Mouse (Mus musculus): Measurements from ENCODE around the gene Nutf2. TPM values are rescaled to one million over a fixed set of nuclear protein-coding genes. Genes with fewer than 3 reads are reported as not detected.

The Nutf2 gene
- 12.7 TPM for polyA plus RNA-seq (2017; shearing (Covaris generic))

GRCm38 (mm10) chr8:105860143-105860981 lies at the start of gene Nutf2:
Gene Nutf2, plus strand, starts transcription at chr8:105860580.

GRCm38 (mm10) chr8:105826861-105827848 lies 33.2 kb upstream of the Nutf2 start, which contains the start of the genes Ranbp10 and Tsnaxip1:
Gene Ranbp10, minus strand, starts transcription at chr8:105827350.
Gene Tsnaxip1, plus strand, starts transcription at chr8:105827731.

DNA sequence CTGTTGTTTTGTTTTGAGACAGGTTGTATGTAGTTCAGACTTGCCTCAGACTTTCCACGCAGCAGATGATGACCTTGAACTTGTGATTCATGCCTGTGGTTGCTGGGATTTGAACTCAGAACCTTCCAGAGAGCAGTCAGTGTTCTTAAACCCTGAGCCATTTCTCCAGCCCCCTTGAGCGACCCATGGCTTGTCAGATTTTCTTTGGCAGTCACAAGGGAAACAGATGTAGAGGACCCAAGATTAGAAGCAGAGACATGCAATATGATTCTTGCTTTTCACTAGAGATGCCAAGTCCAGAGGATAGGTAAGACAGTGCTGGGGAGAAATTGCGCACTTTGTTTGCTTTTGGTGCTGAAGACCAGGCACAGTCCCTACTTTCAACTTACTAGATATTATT lies 7.2 kb upstream of the Nutf2 start, which contains the start of gene Cenpt:
TSS of gene Cenpt (minus strand) at position 101 of the 400 bp plus-strand sequence.

GRCm38 (mm10) chr8:105854715-105855216 lies 5.6 kb upstream of the Nutf2 start, which contains the start of gene Thap11:
Gene Thap11, plus strand, starts transcription at chr8:105855132.

DNA sequence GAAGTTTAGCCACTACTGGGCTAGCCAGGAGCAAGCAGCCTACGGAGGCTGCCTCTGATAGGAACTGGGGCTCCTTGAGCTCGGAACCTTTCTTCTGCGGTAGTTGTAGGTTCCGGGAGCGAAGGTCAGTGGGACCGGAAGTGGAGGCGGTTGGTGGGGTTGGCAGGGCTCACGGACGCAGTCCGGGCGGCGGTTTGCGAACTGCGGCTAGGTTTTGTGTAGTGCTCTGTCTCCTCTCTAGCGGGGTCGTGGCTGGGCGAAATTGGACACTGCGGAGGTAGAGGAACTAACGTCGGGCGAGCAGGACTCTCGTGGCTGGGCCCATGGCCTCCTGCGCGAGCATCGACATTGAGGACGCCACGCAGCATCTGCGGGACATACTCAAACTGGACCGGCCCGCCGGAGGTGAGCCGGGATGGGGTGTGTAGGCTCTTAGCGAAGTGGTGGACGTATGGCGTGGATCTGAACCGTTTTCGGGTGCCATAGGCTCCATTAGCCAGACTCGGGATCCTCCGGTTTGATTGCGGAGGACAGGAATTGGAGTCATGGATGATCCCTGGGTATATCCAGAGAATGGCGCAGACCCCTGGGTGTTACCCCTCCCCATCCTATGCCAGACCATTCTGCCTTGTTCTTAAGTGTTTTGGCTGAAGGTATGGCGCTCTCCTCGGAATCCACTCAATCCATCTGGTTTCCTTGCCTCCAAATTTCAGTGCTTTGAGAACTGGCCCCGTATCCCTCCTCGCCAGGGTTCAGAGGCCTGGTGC lies 20.6 kb downstream of the Nutf2 start, which contains the start of gene Edc4:
TSS of gene Edc4 (plus strand) at position 128 of the 767 bp plus-strand sequence.

GRCm38 (mm10) chr8:105893339-105893738 lies 33.0 kb downstream of the Nutf2 start, which contains the start of gene Nrn1l:
Gene Nrn1l, plus strand, starts transcription at chr8:105893567.

DNA sequence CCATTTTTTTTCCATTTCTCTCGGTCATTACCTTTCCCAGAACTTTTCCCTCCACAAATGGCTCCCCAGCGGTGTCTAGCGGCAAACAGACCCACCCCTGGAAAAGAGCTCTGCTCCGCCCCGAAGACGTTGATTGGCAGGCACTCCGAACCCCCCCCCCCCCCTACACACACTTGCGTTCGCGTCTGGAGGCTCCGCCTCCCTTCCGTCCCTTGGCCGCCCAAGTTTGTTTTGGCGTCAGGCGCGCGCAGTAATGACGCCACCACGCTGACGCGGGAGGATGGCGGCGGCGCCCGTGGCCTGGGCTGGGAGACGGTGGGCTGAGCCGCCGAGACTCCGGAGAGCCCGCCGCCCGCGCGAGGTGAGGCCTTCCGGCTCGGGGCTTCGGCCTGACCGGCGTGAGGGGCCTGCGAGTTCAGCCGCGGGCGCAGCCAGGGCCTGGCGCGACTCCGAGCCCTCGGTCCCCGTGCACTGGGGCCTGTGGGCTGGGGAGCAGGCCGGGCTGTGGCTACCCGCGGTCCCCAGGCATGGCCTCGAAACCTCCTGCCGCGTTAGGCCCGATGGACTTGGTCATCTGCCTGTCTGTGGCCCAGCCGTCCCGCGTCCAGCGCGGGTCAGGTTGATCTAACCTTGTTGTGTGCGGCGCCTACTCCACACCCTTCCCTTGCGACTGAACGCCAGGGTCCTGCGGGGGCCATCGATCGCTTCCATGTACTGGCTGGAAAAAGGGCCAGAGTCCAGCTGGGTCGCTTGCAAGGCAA lies 40.0 kb downstream of the Nutf2 start, which contains the start of gene Pskh1:
TSS of gene Pskh1 (plus strand) at position 262 of the 761 bp plus-strand sequence.

Other genes starting within 250 kb of the Nutf2 start
- 206 TPM for gene Ctcf, start 224.0 kb upstream of the Nutf2 start, polyA plus RNA-seq (2017; shearing (Covaris generic))
- gene Agrp, start 223.2 kb upstream of the Nutf2 start, polyA plus RNA-seq (2017; shearing (Covaris generic)): 1.1 TPM
- 167 TPM for gene Carmil2, start 174.3 kb upstream of the Nutf2 start, polyA plus RNA-seq (2017; shearing (Covaris generic))
- gene Acd, start 159.5 kb upstream of the Nutf2 start, polyA plus RNA-seq (2017; shearing (Covaris generic)): 75.1 TPM
- 9.0 TPM for gene Pard6a, start 159.4 kb upstream of the Nutf2 start, polyA plus RNA-seq (2017; shearing (Covaris generic))
- not detected for gene 4933405L10Rik, start 152.9 kb upstream of the Nutf2 start, polyA plus RNA-seq (2017; shearing (Covaris generic))
- gene Enkd1, start 152.4 kb upstream of the Nutf2 start, polyA plus RNA-seq (2017; shearing (Covaris generic)): 2.1 TPM
- gene Gfod2, start 101.9 kb upstream of the Nutf2 start, polyA plus RNA-seq (2017; shearing (Covaris generic)): 5.2 TPM
- 23.6 TPM for gene Ranbp10, start 33.2 kb upstream of the Nutf2 start, polyA plus RNA-seq (2017; shearing (Covaris generic))
- gene Tsnaxip1, start 32.8 kb upstream of the Nutf2 start, polyA plus RNA-seq (2017; shearing (Covaris generic)): 0.85 TPM
- gene Cenpt, start 7.3 kb upstream of the Nutf2 start, polyA plus RNA-seq (2017; shearing (Covaris generic)): 19.7 TPM
- 36.7 TPM for gene Thap11, start 5.4 kb upstream of the Nutf2 start, polyA plus RNA-seq (2017; shearing (Covaris generic))
- 80.7 TPM for gene Edc4, start 20.3 kb downstream of the Nutf2 start, polyA plus RNA-seq (2017; shearing (Covaris generic))
- 1.1 TPM for gene Nrn1l, start 33.0 kb downstream of the Nutf2 start, polyA plus RNA-seq (2017; shearing (Covaris generic))
- gene Pskh1, start 39.9 kb downstream of the Nutf2 start, polyA plus RNA-seq (2017; shearing (Covaris generic)): 28.6 TPM
- gene Ctrl, start 73.3 kb downstream of the Nutf2 start, polyA plus RNA-seq (2017; shearing (Covaris generic)): 2.1 TPM
- gene Psmb10, start 77.9 kb downstream of the Nutf2 start, polyA plus RNA-seq (2017; shearing (Covaris generic)): 402 TPM
- 0.44 TPM for gene Lcat, start 82.8 kb downstream of the Nutf2 start, polyA plus RNA-seq (2017; shearing (Covaris generic))
- 19.6 TPM for gene Slc12a4, start 105.5 kb downstream of the Nutf2 start, polyA plus RNA-seq (2017; shearing (Covaris generic))
- gene Dpep3, start 118.8 kb downstream of the Nutf2 start, polyA plus RNA-seq (2017; shearing (Covaris generic)): not detected
- 18.3 TPM for gene Dus2, start 130.8 kb downstream of the Nutf2 start, polyA plus RNA-seq (2017; shearing (Covaris generic))
- 0.49 TPM for gene Dpep2nb, start 145.4 kb downstream of the Nutf2 start, polyA plus RNA-seq (2017; shearing (Covaris generic))
- gene Ddx28, start 151.3 kb downstream of the Nutf2 start, polyA plus RNA-seq (2017; shearing (Covaris generic)): 15.7 TPM
- 139 TPM for gene Nfatc3, start 198.3 kb downstream of the Nutf2 start, polyA plus RNA-seq (2017; shearing (Covaris generic))

Measured in CD4-positive, CD25-positive, alpha-beta regulatory T cell (primary cell).